Mouse (Mus musculus): ENCODE data around the gene Car6.

Gene Car6

GRCm38 (mm10) chr4:150137368-150138083, 63.6 kb downstream of the Car6 start:
- no peak for DNase-seq (ENCODE audit: low read depth, low spot score)

Measured in brain, adult 2 months (tissue).